Mouse (Mus musculus): ENCODE data around the gene Spaca7.

DNA sequence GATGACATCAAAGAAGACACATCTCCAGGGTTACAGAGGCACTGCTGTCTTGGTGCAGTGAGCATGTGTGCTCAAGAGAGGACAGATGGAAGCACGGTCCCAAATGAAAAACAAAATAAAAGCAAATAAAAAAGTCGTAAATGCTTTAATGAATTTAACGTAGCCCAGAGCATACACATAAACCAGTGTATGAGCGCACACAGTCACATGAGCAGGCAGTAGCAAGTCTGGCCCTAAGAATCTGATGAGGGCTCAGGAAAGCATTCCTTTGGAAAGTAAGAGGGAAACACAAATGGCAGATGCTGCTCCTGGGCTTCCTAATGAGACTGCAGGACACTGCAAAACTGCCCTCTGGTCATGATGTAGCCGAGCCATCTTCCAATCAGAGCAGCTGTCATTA, 53.1 kb downstream of the Spaca7 start:
- TF ChIP-seq CTCF (IDR thresholded peaks at IDR 0.05; ENCODE audit: insufficient read depth, low read depth, low read length) (no peak), POLR2A (IDR thresholded peaks at IDR 0.05; ENCODE audit: insufficient read depth, low read depth, low read length) (no peak)

Data from olfactory bulb, adult 2 months (tissue).